Mouse (Mus musculus) naive thymus-derived CD4-positive, alpha-beta T cell, adult 2 months (primary cell): Measurements from ENCODE around the gene Hes1.

Source experiments
- DNase-seq: peaks from one replicate; pipeline ENCODE4 v3.0.0-alpha.2; 2011; ENCODE audit warnings: low read depth

Hes1 gene

GRCm38 (mm10) chr16:30114451-30114850 lies 50.3 kb downstream of the Hes1 start:
- no peak for DNase-seq
